Mouse (Mus musculus): ENCODE results near the gene Nectin4.

DNA sequence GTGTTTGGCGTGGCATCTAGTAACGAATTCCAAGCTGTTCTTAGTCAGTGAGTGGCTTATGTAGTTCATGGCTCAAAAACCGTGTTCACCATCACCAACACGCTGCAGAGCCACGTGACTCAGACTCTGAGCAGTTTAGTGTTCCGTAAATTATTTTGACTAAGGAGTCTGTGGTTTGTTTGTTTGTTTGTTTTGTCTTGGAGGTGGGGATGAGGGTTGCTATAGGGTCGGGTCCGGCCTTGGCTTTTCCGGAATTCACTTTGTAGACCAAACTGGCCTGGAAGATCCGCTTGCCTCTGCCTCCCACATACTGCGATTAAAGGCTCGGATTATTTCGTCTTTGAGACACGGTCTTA, 23.8 kb upstream of the Nectin4 start:
- TF ChIP-seq CTCF (IDR thresholded peaks at IDR 0.05; ENCODE audit: low read depth, low read length) (no peak), POLR2A (IDR thresholded peaks at IDR 0.05; ENCODE audit: extremely low read depth, insufficient read depth, low read length) (no peak)
